Mouse (Mus musculus): Measurements from ENCODE around the gene Pspn. TPM values are rescaled to one million over a fixed set of nuclear protein-coding genes. Genes with fewer than 3 reads are reported as not detected.

Pspn gene
- polyA plus RNA-seq, 1 experiment from 2014 or later = not detected

DNA sequence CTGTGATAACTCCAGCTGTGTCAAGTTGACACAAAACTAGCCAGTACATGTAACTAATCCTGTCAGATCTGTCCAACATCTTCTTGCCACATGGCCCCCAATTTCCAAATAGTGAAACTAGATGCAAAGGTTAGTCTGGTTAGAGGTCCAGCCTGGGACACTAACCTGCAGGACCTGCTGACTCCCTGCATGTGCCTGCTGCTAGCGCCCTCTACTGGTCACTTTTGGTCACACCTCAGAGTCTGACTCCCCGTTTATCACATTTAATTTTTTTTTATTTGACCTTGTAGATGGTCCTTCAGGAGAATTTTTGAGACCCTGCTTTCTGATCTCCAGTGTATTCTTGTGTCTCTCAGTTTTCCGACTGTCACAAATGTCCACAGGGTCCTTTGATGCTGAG lies 48.9 kb downstream of the Pspn start:
- H3K27me3 ChIP-seq = no peaks in the 10 kb centered on the region
- no peaks in the 10 kb centered on the region for H3K4me1 ChIP-seq
- WGBS = 12% methylated on average over 3 of the region's 3 CpGs
- peaks cover 7% of the 10 kb centered on the region; the same call in 1 of the 2 replicates for H3K9me3 ChIP-seq
- H3K27ac ChIP-seq = no peak overlapping the region
- ATAC-seq (ENCODE audit: low FRiP score, low read depth) = no peak
- H3K9ac ChIP-seq = no peak overlapping the region
- no peaks in the 10 kb centered on the region for H3K36me3 ChIP-seq
- H3K4me3 ChIP-seq = no peak overlapping the region
- H3K4me2 ChIP-seq (replicated peaks) = no peak overlapping the region

Other genes starting within 250 kb of the Pspn start
- 14.1 TPM in 2 replicates for gene Nrtn, start 242.5 kb downstream of the Pspn start, polyA plus RNA-seq (2015; fragmentation: Nextera tagmentation; extraction: Ambion mirVana)
- 47.7 and 50.5 TPM in 2 replicates for gene Dus3l, start 235.3 kb downstream of the Pspn start, polyA plus RNA-seq (2015; fragmentation: Nextera tagmentation; extraction: Ambion mirVana)
- 1.4 and 1.5 TPM in 2 replicates for gene Prr22, start 229.8 kb downstream of the Pspn start, polyA plus RNA-seq (2015; fragmentation: Nextera tagmentation; extraction: Ambion mirVana)
- gene Rfx2, start 169.0 kb downstream of the Pspn start, polyA plus RNA-seq (2015; fragmentation: Nextera tagmentation; extraction: Ambion mirVana) = 4.5 and 4.9 TPM in 2 replicates
- not detected in 2 replicates for gene Acsbg2, start 125.6 kb downstream of the Pspn start, polyA plus RNA-seq (2015; fragmentation: Nextera tagmentation; extraction: Ambion mirVana)
- gene 1700061G19Rik, start 124.5 kb downstream of the Pspn start, polyA plus RNA-seq (2015; fragmentation: Nextera tagmentation; extraction: Ambion mirVana) = 0.29 and 0.47 TPM in 2 replicates
- 63.3 and 74.1 TPM in 2 replicates for gene Mllt1, start 64.6 kb downstream of the Pspn start, polyA plus RNA-seq (2015; fragmentation: Nextera tagmentation; extraction: Ambion mirVana)
- not detected in 2 replicates for gene Acer1, start 17.9 kb downstream of the Pspn start, polyA plus RNA-seq (2015; fragmentation: Nextera tagmentation; extraction: Ambion mirVana)
- gene Clpp, start 9.7 kb downstream of the Pspn start, polyA plus RNA-seq (2015; fragmentation: Nextera tagmentation; extraction: Ambion mirVana) = 157 and 163 TPM in 2 replicates
- gene Alkbh7, start 2.7 kb downstream of the Pspn start, polyA plus RNA-seq (2015; fragmentation: Nextera tagmentation; extraction: Ambion mirVana) = 41.7 and 44.4 TPM in 2 replicates
- gene Gtf2f1, start 11.3 kb upstream of the Pspn start, polyA plus RNA-seq (2015; fragmentation: Nextera tagmentation; extraction: Ambion mirVana) = 61.0 and 61.5 TPM in 2 replicates
- gene Gm17949, start 11.5 kb upstream of the Pspn start, polyA plus RNA-seq (2015; fragmentation: Nextera tagmentation; extraction: Ambion mirVana) = 0.32 TPM in 1 of 2 replicates, not detected in the other
- gene Khsrp, start 31.5 kb upstream of the Pspn start, polyA plus RNA-seq (2015; fragmentation: Nextera tagmentation; extraction: Ambion mirVana) = 46.0 and 46.3 TPM in 2 replicates
- gene Slc25a41, start 41.6 kb upstream of the Pspn start, polyA plus RNA-seq (2015; fragmentation: Nextera tagmentation; extraction: Ambion mirVana) = not detected in 2 replicates
- gene Crb3, start 59.1 kb upstream of the Pspn start, polyA plus RNA-seq (2015; fragmentation: Nextera tagmentation; extraction: Ambion mirVana) = 1.7 and 2.9 TPM in 2 replicates
- 5.5 and 6.5 TPM in 2 replicates for gene Slc25a23, start 59.8 kb upstream of the Pspn start, polyA plus RNA-seq (2015; fragmentation: Nextera tagmentation; extraction: Ambion mirVana)
- 1.1 TPM in 2 replicates for gene Dennd1c, start 78.5 kb upstream of the Pspn start, polyA plus RNA-seq (2015; fragmentation: Nextera tagmentation; extraction: Ambion mirVana)
- gene Tubb4a, start 87.8 kb upstream of the Pspn start, polyA plus RNA-seq (2015; fragmentation: Nextera tagmentation; extraction: Ambion mirVana) = 16.3 and 17.5 TPM in 2 replicates
- gene Tnfsf9, start 105.3 kb upstream of the Pspn start, polyA plus RNA-seq (2015; fragmentation: Nextera tagmentation; extraction: Ambion mirVana) = 9.2 and 10.9 TPM in 2 replicates
- gene Cd70, start 149.8 kb upstream of the Pspn start, polyA plus RNA-seq (2015; fragmentation: Nextera tagmentation; extraction: Ambion mirVana) = not detected in 2 replicates
- 0.20 TPM in 1 of 2 replicates, not detected in the other for gene Tnfsf14, start 194.2 kb upstream of the Pspn start, polyA plus RNA-seq (2015; fragmentation: Nextera tagmentation; extraction: Ambion mirVana)
- 0.31 and 0.59 TPM in 2 replicates for gene C3, start 228.1 kb upstream of the Pspn start, polyA plus RNA-seq (2015; fragmentation: Nextera tagmentation; extraction: Ambion mirVana)
- 34.5 and 36.5 TPM in 2 replicates for gene Gpr108, start 248.4 kb upstream of the Pspn start, polyA plus RNA-seq (2015; fragmentation: Nextera tagmentation; extraction: Ambion mirVana)
- 28.8 and 38.1 TPM in 2 replicates for gene Trip10, start 249.4 kb upstream of the Pspn start, polyA plus RNA-seq (2015; fragmentation: Nextera tagmentation; extraction: Ambion mirVana)

All from limb, embryonic 13.5 days (tissue).